Mouse (Mus musculus): ENCODE results near the gene Mrgpra2a.
"Not testable (repeated sequence)": the region's sequence is repeated elsewhere in the genome, so short reads cannot be mapped to it uniquely, and the experiment has no call there.

Mrgpra2a gene

DNA sequence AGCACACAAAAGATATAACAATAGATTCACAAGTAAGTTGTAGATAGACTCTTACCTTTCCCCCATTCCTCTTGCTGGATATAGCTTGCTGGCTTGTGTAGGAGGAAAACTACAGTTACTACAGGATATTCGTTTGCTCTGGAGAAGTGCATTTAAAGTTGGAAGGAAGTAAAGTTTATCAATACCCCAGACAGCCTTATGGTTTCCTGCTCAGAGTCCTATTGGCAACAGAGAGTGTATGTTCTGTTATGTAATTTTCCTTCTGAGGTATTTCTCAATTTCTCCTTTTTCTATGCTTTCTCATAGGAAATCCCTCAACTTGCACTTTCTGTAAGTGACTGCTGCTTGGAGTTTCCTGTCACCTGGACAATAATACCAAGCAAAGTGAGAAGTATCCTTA is at the start of gene Mrgpra2a:
TSS of gene Mrgpra2a (minus strand) at position 125 of the 400 bp plus-strand sequence.
- not testable (repeated sequence) for DNase-seq (ENCODE audit: low read depth, low spot score)

DNA sequence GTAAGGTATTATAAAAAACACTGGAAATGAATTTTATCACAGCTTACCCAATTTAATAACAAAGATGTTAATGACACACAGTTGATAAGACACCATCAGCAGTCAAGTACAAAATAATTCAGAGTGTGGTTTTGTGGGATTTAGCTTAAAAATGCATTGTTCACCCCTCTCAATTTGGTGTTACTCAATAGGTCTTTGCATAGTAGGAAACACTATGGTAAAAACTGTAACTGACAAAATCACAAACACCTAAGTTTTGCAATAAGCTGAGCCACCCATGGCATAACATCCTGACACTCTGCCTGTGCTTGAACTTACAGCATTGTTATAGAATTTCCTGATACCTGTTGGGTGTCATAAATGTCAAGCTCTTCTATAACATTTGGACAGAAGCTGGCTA is 39.3 kb upstream of the Mrgpra2a start:
- not testable (repeated sequence) for DNase-seq (ENCODE audit: low read depth, low spot score)

DNA sequence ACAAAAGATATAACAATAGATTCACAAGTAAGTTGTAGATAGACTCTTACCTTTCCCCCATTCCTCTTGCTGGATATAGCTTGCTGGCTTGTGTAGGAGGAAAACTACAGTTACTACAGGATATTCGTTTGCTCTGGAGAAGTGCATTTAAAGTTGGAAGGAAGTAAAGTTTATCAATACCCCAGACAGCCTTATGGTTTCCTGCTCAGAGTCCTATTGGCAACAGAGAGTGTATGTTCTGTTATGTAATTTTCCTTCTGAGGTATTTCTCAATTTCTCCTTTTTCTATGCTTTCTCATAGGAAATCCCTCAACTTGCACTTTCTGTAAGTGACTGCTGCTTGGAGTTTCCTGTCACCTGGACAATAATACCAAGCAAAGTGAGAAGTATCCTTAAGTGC is 37.5 kb upstream of the Mrgpra2a start:
- DNase-seq (ENCODE audit: low read depth, low spot score) = not testable (repeated sequence)

DNA sequence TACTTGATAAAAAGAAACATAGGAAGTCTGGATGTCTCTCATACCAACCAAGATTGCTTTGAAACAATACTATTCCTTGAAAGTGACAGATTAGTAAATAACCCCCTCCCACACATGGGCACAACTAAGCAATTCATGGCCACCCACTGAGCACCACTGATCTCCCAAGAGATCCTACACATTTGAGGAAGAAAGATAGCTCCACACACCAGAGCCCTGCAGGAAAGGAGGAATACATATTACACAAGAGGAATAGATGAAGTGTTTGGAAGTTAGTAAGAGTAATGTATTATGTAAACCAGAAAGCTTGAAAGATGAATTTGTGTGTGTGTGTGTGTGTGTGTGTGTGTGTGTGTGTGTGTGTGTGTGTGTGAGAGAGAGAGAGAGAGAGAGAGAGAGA is 31.2 kb upstream of the Mrgpra2a start:
- not testable (repeated sequence) for DNase-seq (ENCODE audit: low read depth, low spot score)

DNA sequence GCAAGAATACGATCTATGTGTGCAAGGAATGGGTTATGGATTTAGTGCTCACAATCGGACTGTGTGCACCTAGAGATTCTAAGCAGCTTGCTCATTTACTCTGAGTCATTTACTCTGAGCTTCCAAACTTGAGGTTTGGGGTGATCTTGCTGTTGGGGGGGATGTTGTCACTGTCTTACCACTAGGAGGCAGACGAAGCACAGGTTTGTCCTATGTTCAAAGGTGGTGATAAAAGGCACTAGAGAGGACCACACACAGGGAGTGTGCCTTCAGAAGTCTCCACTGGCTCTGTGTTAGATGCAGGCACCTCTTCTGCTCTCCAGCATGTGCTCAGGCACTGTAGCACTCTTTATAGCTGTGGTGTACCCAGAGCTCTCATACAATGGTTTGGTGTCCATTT is 22.0 kb upstream of the Mrgpra2a start:
- DNase-seq (ENCODE audit: low read depth, low spot score) = not testable (repeated sequence)

DNA sequence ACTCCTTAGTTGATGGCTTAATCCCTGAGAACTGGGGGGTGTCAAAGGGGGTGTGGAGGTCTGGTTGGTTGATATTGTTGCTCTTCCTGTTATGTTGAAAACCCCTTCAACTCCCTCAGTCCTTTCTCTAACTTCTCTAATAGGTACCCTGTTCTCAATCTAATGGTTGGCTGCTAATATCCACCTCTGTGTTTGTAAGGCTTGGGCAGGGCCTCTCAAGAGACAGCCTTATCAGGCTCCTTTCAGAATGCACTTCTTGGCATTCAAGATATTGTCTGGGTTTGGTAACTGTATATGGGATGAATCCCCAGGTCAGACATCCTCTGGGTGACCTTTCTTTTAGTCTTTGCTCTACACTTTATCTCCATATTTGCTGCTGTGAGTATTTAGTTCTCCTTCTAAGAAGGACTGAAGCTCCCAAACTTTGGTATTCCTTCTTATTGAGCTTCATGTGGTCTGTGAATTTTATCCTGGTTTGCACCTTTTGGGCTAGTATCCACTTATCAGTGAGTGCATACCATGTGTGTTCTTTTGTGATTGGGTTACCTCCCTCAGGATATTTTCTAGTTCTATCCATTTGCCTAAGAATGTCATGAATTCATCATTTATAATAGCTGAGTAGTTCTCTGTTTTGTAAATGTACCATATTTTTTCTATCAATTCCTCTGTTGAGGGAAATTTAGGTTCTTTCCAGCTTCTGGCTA is 13.5 kb upstream of the Mrgpra2a start:
- DNase-seq (ENCODE audit: low read depth, low spot score) = not testable (repeated sequence)

DNA sequence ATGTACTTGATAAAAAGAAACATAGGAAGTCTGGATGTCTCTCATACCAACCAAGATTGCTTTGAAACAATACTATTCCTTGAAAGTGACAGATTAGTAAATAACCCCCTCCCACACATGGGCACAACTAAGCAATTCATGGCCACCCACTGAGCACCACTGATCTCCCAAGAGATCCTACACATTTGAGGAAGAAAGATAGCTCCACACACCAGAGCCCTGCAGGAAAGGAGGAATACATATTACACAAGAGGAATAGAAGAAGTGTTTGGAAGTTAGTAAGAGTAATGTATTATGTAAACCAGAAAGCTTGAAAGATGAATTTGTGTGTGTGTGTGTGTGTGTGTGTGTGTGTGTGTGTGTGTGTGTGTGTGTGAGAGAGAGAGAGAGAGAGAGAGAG is 6.2 kb downstream of the Mrgpra2a start:
- not testable (repeated sequence) for DNase-seq (ENCODE audit: low read depth, low spot score)

DNA sequence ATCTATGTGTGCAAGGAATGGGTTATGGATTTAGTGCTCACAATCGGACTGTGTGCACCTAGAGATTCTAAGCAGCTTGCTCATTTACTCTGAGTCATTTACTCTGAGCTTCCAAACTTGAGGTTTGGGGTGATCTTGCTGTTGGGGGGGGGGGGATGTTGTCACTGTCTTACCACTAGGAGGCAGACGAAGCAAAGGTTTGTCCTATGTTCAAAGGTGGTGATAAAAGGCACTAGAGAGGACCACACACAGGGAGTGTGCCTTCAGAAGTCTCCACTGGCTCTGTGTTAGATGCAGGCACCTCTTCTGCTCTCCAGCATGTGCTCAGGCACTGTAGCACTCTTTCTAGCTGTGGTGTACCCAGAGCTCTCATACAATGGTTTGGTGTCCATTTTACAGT is 15.5 kb downstream of the Mrgpra2a start:
- DNase-seq (ENCODE audit: low read depth, low spot score) = not testable (repeated sequence)

DNA sequence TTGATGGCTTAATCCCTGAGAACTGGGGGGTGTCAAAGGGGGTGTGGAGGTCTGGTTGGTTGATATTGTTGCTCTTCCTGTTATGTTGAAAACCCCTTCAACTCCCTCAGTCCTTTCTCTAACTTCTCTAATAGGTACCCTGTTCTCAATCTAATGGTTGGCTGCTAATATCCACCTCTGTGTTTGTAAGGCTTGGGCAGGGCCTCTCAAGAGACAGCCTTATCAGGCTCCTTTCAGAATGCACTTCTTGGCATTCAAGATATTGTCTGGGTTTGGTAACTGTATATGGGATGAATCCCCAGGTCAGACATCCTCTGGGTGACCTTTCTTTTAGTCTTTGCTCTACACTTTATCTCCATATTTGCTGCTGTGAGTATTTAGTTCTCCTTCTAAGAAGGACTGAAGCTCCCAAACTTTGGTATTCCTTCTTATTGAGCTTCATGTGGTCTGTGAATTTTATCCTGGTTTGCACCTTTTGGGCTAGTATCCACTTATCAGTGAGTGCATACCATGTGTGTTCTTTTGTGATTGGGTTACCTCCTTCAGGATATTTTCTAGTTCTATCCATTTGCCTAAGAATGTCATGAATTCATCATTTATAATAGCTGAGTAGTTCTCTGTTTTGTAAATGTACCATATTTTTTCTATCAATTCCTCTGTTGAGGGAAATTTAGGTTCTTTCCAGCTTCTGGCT is 24.0 kb downstream of the Mrgpra2a start:
- DNase-seq (ENCODE audit: low read depth, low spot score) = not testable (repeated sequence)

DNA sequence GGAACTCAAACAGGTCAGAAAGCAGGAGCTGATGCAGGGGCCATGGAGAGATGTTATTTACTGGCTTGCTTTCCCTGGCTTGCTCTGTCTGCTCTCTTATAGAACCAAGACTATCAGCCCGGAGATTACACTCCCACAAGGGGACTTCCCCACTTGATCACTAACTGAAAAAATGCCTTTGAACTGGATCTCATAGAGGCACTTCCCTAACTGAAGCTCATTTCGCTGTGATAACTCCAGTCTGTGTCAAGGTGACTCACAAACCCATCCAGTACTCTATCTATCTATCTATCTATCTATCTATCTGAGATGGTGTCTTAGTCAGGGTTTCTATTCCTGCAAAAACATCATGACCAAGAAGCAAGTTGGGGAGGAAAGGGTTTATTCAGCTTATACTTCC is 41.3 kb downstream of the Mrgpra2a start:
- no peak for DNase-seq (ENCODE audit: low read depth, low spot score)

DNA sequence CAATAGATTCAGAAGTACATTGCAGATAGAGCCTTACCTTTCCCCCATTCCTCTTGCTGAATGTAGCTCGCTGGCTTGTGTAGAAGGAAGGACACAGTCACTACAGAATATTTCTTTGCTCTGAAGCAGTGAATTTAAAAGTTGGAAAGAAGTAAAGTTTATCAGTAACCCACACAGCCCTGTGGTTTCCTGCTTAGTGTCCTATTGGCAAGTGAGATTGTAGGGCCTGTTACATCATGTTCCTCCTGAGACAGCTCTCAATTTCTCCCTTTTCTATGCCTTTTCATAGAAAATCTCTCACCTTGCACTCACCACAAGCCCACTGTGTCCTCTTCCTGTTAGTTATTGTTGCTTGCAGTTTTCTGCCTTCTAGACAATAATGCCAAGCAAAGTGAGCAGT is 42.4 kb downstream of the Mrgpra2a start:
- DNase-seq (ENCODE audit: low read depth, low spot score) = no peak

DNA sequence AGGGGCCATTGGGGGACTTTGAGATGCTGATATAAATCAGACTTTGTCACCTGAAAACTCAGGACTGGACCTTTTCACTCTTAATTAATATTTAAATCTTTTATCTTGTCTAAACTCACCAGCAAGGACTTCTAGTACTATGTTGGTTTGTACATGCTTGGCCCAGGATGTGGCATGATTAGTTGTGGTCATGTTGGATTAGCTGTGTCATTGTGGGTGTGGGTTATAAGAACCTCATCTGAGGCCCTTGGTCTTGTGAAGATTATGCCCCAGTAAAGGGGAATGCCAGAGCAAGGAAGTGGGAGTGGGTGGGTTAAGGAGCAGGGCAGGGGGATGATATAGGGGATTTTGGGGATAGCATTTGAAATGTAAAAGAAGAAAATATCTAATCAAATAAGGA is 50.8 kb downstream of the Mrgpra2a start:
- DNase-seq (ENCODE audit: low read depth, low spot score) = no peak

All from A20 (cell line).